Mouse (Mus musculus) lung, adult 10 weeks (tissue): Measurements from ENCODE around the gene Zfyve28. TPM values are rescaled to one million over a fixed set of nuclear protein-coding genes. Genes with fewer than 3 reads are reported as not detected.

ENCODE experiments used
- polyA plus RNA-seq: library from polyadenylated mRNA; stranded (reverse); fragments of 350-450 nt; fragmentation: Illumina TruSeq; extraction: RNeasy Lipid Tissue Mini Kit (QIAGEN cat#74804); gene quantifications from one replicate; pipeline ENCODE4 v1.2.3, GENCODE M21; 2014; ENCODE audit warnings: low read depth, low replicate concordance; ENCODE audit not compliant: insufficient read depth

Zfyve28 gene
- polyA plus RNA-seq, result 0.63 TPM

GRCm38 (mm10) chr5:34288154-34288716 lies at the start of gene Zfyve28, which contains the start of gene Cfap99:
Gene Zfyve28, minus strand, starts transcription at chr5:34288449.
Gene Cfap99, plus strand, starts transcription at chr5:34288600.

GRCm38 (mm10) chr5:34336097-34336774 lies 48.0 kb upstream of the Zfyve28 start, which contains the start of gene Rnf4:
Gene Rnf4, plus strand, starts transcription at chr5:34336289.

GRCm38 (mm10) chr5:34187601-34188316 lies 100.5 kb downstream of the Zfyve28 start, which contains the start of gene Mxd4:
Gene Mxd4, minus strand, starts transcription at chr5:34187720.

GRCm38 (mm10) chr5:34168950-34169891 lies 119.0 kb downstream of the Zfyve28 start, which contains the start of the genes Poln and Haus3:
Gene Poln, minus strand, starts transcription at chr5:34169448.
Gene Haus3, minus strand, starts transcription at chr5:34169527.

Other genes with a start within 250 kb of the Zfyve28 start
- 1.1 TPM for gene Poln, start 119.0 kb downstream of the Zfyve28 start, polyA plus RNA-seq
- gene Haus3, start 118.9 kb downstream of the Zfyve28 start, polyA plus RNA-seq, result 5.5 TPM
- gene Mxd4, start 100.7 kb downstream of the Zfyve28 start, polyA plus RNA-seq, result 103 TPM
- gene Cfap99, start 151 bp upstream of the Zfyve28 start, polyA plus RNA-seq, result 0.49 TPM
- gene Rnf4, start 47.8 kb upstream of the Zfyve28 start, polyA plus RNA-seq, result 37.3 TPM
- gene Fam193a, start 81.5 kb upstream of the Zfyve28 start, polyA plus RNA-seq, result 4.8 TPM
- gene Tnip2, start 225.5 kb upstream of the Zfyve28 start, polyA plus RNA-seq, result 12.1 TPM
- gene Sh3bp2, start 237.4 kb upstream of the Zfyve28 start, polyA plus RNA-seq, result 9.3 TPM